Mouse (Mus musculus): Measurements from ENCODE around the gene Msi2.

Gene Msi2

DNA sequence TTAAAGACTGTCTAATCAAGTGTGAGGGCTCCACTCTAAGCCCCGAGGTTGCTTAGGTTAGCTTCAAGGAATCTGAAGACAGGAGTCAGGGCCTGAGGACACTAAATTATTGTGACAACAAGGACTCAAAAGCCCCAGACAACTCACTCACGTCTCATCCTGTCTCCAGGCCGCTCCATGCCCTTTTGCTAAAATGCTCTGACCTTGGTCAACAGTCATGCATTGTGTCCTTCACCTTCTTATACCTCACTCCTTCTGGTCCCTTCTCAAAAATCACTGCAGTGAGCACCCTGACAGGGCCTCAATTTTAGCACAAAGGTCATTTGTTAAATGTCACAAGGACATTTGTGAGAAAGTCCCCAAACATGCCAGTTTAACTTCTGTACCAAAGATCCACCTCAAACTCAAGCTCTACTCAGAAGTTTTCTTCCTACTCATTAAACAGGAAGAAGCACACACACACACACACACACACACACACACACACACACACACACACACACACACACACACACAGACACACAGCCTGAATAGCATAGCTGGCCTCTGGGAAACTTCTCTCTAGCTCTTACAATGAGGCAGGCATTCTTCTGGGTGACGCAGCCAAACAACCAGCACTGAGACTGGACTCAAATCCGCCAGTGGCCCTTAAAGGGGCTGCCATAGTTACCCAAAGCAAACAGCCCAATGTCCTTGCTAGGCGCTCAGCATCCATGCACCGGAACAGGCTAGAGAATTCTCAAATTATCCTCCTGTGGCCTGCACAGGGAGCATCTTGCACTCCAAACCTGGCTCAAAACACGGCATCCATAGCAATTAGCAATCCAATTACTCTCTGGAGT is 178.5 kb downstream of the Msi2 start:
- no peak for DNase-seq (ENCODE audit: low spot score)

DNA sequence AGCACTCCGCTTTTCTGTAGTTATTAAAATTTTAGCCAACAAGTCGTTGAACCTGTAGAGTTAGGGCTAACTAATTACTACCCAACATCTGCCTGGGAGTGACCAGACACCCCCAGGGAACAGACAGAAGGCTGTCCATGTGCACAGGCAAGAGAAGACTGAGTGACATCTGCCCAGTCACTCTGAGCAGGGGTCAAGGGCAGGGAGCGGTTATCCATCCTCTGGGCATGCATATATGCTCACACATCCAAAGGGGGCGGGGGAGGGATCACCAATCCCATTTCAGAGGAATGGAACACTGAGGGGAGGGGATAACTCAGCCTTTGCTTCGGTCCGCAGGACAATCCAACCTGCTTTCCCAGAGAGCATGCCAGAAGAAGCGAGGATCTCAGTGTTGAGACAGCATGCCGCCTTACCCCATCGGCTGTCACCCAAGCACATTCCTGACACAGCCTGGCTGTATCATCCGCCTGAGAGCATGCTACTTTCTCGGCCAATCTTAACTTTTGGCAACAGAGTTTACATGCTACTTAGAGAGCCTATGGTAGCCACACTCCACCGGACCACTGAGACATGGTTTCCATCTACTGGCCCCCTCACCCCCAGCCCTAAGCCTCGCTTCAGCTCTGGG is 179.5 kb downstream of the Msi2 start:
- DNase-seq (ENCODE audit: low spot score) = no peak

DNA sequence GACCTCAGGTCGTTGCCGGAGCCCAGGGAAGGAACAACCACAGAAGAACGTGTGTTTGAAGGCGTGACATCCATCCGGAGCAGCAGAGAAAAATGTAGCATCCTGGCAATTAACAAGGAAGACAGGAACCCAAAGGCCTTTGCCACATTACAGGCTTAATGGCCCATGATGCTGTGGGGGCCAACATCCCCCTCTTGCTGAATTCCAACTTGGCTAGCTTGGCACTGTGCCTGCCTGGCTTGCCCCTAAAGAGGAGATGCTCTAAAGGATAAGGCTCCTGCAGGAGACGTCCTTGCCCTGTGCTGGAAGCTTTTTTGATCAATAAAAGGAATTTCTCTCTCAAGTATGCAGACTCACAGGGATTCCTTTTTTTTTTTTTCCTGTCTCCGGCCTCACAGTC is 181.0 kb downstream of the Msi2 start:
- DNase-seq (ENCODE audit: low spot score) = no peak

DNA sequence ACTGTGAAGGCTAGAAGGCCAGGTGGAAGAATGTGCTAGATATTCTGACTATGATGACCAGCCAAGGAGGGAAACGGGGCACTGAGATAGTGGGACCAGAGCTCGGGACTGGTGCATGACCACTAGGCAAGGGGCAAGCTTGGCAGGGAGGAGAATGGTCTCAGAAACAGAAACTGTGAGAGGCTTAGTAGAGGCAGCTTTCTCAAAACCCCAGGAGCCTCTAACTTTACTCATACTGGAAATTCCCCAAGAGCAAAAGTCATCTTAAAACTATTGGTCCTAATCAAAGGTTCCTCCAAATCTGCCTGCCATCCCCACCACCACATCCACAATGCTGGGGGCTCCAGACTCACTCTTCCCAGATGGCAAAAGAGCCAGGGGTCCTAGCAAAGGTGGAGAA is 181.5 kb downstream of the Msi2 start:
- DNase-seq (ENCODE audit: low spot score) = no peak

DNA sequence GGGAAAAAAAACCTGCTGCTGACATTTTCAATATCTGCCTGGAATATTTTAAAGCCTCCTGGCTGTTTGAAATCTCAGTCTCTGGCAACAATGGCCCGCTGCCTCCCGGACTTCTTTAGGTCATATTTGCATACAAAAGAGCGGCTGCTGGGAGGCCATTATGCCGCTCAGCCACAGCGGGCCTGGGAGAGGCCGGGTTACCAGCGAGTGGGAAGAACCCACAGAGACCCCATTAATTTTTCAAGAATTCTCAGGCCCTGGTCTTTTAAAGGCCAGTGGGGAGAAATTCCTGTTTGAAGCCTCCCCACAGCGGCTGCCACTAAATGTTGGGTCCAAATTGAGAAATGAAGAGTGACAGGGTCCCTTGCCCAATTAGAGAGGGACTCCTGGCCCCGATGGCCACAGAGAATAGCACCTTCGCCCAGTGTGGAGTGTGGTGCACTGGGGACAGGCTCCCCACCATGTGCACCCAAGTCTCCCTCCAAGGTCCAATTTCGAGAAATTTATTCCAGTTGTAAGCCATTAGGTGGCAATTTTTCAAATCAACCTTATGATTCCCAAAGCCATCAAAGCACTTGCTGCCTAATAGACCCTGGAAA is 183.9 kb downstream of the Msi2 start:
- no peak for DNase-seq (ENCODE audit: low spot score)

DNA sequence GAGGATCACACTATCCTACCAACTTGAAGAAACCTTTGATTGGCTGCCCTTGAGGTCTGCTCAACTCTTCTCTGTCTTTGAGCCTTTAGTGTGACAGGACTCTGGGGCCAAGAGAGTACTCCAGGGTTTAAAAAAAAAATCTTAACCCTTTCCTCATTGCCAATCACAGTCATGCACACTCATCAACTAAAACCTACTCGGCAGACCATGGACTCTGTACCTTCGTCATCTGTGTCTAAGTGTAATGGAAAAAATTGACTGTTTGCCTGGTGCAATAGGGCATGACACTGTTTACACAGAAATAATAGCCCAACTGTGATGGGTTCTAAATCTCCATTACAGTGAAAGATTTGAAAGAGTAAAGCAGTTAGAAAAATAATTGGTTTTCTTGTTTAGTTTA is 186.3 kb downstream of the Msi2 start:
- DNase-seq (ENCODE audit: low spot score) = no peak

DNA sequence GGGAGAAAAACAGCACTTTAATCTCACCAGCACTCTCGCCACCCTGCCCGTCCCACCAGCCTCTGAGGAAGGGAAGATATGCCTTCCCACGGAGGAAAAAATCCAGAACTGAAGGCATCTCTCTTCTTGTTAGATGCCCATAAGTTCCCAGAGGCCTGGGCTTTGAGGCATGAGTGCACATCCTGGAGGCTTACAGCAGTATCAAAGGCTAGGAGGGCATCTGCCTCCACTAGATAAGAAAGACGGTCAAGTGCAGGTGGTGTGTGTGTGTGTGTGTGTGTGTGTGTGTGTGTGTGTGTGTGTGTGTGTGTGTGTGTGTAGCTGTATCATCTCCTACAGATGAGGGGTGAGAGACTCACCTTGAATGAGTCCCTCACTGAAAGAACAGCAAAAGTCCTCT is 188.3 kb downstream of the Msi2 start:
- no peak for DNase-seq (ENCODE audit: low spot score)

DNA sequence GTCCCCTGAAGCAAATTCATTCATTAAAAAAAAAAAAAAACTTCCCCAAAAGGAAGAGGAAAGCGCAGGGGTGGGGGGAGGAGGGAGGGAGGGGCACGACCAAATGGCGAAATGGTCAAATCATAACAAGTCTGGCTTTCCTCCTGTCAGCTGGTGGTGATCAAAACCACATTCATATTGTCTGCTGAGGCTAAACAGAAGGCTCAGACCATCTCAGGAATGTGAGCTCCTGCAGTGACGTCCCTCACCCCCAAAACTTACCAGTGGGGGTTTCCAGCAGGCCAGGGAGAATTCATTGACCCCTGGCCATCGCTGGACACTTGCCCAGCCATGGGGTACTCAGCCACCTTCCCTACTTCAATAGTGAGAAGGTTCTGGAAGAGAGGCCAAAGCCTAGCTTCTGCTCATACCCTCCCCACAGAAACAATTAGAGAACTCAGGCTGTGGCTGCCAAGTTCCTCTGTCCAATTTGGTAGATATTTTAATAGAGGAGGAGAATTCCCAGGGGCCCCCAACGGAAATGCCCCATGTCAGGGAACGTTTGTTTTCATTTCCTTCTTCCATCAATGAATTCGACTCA is 189.7 kb downstream of the Msi2 start:
- no peak for DNase-seq (ENCODE audit: low spot score)

DNA sequence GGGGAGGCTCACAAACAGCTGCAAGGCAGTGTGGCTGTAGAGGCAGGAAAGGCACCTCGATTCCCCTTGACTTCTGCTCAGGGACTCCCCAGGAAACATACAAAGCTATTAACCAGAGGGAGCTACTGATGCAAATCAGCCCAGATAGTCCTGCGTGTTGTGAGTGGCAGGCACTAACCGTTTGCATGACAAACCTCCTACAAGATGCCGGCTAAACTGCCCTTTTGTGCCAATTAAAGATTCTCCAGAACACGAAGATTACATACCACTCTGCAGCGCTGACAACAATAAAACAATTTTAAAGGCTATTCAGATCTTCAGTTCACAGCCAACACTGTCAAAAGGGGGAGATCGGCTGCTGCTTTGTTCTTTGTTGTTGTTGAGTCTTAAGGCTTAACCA is 191.6 kb downstream of the Msi2 start:
- no peak for DNase-seq (ENCODE audit: low spot score)

DNA sequence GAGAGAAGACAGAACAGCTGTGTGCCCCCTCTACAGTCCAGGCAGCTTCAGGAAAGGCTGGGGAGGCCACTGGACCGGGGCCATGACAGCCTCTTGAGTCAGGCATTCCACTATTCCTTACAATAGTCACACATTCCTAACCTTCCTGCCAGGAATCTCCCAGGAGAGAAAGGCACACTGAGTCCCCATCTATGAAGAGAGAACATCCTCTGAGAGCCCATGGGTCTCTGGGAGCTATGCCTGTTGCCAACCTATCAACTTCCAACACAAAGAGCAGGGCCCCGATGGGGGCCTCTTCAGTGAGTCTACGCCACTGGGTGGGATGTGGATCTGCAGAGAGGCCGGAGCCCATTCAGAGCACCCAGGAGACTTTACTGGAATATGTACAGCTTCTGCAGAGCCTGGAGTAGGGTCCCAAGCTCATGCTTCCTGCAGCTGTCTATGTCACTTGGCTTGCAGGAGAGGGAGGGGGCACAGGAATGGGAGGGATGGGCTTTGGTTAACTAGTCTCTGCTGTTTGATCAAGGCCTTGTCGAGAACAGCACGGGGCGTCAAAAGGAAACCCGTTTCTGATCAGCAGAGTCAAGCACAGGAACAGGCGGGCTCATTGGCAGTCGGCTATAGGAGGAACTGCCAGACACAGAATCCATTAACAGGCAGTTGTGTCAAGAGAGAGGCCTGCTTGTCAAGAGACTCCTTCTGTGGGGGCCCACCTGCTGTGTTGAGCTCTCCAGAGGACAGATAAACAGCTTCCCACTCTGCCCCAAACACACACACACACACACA is 193.3 kb downstream of the Msi2 start:
- DNase-seq (ENCODE audit: low spot score) = peak; percentile 49

DNA sequence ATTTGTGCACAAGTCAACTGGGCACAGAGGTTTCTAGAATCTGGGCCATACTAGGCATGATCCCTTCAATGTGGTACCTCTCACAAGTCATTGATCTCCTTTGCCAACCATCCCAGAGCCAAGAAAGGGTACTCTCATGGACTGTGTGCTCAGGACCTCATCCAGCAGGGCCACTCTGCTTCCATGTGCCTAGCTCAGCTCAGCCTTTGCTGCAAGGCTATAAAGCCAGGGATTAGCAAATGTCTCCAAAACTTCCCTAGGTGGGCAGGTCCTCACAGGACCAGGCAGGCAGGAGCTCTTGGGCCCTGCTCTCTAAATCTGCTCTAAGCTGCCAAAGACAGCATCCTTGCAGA is 193.9 kb downstream of the Msi2 start:
- DNase-seq (ENCODE audit: low spot score) = no peak

DNA sequence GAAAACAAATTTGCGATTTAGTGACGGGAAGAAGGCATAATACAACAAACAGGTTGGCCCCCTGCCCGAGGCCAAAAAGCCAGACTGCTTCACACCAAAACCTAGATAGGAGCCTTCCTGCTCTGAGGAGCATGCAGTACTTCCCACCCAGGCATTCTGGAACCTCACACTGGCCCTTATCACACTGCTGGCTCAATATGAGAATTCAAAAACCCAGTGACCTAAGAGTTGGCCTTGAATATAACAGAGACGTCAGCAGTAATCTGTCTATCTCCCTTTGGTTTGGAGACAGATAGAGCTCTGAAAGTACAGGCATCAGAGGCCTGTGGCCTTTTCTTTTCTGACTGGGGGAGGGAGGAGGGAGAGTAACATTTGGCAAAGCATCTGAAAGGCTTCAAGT is 194.4 kb downstream of the Msi2 start:
- DNase-seq (ENCODE audit: low spot score) = peak; percentile 81

DNA sequence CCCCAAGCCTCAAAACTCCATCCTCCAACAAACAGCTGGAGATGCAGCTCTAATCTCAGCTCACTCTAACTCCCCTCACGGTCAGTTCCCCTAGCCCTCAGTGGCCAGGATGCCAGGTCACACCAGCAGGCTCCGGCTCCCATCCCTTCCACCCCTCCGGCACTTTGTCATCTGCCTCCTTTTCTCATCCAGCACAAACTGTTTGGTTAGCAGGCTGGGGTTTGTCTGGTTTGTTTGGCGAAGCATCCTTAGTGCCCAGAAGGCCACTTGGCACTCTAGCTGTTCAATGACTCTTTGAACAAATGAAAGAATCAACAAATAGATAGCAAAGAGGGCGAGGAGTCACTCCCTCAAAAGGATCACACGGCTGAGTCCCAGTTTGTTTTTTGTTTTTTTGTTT is 194.8 kb downstream of the Msi2 start:
- no peak for DNase-seq (ENCODE audit: low spot score)

DNA sequence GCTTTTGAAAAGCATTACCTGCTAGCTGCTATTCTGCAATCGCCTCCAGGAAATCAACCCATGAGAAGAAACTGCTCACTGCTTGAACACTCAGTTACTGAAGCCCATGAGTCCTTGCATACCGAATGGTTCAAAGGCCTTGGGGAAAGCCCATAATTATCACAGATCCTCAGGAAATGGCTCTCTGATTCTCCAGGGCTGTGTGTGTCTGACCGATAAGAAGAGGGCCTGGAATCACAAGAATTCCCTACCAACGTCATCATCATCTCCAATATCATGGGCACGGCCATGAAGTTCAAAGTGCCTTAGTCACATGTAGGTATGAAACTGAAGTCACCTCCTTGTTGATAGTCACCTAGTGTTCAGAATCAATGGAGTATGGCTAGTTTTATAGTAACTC is 196.2 kb downstream of the Msi2 start:
- no peak for DNase-seq (ENCODE audit: low spot score)

DNA sequence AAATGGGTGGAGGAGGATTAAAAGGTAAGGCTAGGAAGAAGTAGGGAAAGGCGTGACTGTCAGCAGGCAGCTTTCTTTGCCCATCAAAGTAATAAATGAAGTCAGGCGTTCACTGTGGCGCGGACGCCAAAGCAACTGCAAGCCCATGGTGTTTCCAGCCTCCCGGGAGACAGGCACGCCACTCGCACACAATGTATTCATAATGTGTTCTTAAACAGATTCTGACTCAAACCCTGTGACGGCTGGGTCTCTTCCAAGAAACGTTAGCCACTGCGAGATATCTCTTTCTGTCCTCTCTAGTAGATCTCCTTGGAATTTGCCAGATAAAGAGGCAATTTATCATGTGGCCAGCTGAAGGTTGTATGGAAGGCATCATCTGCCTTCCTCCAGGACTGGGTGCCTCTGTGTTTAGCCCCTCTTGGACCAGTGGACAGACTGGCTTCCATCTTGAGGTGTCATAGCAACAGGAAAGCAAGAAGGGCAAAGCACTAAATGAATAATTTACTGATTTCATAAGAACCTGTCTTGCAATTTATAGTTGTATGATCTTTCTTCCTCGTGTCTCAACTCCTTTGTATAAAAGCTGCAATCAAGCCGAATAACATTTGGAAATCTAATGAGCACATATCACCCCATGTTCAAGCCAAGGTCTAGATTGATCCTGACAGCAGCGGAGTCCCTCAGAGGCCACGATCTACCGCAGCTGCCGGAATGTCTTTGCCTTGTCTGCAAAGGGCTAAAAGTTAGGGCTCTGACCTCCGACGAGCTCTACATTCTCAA is 197.2 kb downstream of the Msi2 start:
- peak; percentile 63 for DNase-seq (ENCODE audit: low spot score)

DNA sequence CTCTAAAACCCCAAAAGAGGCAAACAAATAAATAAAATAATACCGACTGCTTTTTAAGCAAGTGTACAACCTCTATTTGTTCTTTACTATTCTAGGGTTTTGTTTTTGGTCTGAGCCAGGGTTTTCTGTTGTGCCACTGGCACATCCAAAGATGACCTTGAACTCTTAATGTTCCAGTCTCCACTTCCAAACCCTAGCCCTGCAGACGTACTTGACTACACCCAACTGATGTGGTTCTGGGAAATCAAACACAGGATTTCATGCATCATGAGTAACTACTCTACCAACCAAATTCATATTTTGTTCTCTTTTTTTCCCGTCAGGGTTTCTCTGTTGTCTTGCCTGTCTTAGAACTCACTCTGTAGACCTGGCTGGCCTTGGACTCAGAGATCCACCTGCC is 200.0 kb downstream of the Msi2 start:
- DNase-seq (ENCODE audit: low spot score) = no peak

DNA sequence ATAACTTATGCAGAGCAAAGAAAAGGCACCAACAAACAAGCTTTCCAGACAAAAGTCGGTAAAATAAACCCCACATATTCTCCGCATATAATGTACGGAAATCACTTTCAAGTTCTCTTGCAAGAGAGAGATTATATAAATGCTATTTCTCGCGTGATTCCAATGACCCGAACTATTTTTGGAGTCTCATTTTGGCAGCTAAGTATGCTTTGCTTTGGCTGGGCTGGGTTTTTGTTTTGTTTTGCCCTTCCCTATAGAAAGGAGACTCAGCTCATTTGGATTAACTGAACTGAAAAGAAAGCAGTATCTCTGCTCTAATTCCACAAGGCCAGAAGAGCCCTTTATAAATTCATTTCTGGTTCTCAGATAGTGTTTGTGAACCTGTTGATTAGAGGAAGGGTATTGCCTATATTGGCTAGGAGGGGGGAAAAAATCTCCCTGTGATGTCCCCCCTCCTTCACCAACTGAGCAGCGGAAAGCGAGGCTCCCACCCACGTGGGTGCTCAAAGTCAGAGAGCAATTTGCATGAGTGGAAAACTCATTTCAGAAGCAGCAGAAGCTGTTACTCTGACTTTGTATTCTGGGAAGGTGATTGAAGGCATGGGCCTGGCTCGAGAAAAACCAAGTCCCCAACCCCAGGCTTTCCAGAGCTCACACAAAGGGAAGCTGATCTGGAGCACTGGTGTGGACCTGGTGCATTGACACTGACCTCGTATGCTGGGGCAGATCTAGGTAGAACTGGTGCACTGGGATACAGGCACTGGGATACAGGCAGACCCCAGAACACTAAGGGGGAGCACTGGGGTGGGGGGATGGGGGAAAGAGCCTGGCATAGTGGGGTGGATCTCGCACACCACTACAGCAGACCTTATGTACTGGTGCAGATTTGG is 201.5 kb downstream of the Msi2 start:
- DNase-seq (ENCODE audit: low spot score) = no peak

DNA sequence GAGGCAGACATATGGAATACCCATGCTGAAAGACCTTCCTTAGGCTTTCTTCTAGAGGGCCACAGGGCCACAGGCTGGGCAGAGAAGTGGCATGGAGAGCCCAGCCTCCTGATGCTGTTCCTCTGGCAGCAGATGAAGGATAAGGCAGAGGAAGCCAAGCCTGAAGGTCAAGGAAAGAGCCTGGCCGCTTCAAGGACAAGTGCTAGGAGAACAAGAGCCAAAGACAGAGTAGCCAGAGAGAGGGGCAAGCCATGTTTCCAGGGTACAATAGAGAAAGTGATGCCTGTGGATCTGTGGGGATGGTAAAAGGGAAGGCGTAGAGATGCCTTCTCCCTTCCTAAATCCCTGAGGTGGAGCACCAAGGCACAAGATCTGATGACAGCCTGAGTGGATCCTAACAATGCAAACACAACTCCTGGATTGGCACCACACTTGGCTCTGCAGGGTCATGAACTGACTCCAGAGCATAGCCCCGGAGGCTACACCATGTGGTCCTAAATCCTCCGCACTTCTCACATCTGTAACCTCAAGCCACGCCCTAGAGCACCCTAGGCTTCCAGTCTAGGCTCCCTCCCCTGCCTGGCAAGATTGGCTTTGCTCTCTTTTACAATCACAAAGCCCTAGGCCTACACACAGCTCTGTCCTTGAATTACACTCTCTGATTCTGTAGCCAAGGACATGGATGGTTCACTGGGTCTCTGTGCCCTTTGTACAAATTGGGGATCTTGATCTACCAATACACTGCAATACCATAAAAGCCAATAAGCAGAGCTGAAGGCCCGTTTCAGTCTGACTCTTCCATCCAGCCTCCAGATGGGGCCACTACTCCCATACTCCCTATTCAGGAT is 202.4 kb downstream of the Msi2 start:
- DNase-seq (ENCODE audit: low spot score) = peak; percentile 53

DNA sequence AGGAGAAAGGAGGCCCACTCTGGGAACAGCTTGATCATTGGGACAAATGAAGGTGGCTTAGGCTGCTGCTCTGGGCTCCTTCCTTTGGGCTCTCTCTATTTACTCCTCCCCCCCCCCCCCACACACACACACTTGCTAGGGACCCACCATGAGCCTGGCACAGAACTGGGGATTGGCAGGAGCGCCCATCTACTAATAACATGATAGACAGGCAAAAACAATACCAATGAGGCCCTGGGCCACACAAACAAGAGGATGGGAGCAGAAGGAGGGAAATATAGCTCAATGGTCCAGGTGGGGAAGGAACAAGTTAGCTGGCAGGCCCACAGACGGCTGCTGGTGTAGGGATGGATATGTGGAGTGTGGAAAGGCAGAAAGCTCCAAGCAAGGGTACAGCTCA is 203.0 kb downstream of the Msi2 start:
- DNase-seq (ENCODE audit: low spot score) = no peak

Data from testis, postnatal 14 days (tissue).